Mouse (Mus musculus) 3T3-L1 (cell line): ENCODE data around the gene Ttll6.
"Not testable (repeated sequence)": the region's sequence is repeated elsewhere in the genome, so short reads cannot be mapped to it uniquely, and the experiment has no call there.

ENCODE experiments used
- DNase-seq: peaks from one replicate; pipeline ENCODE4 v3.0.0-alpha.2; 2015; ENCODE audit warnings: low read depth, low spot score

The Ttll6 gene

GRCm38 (mm10) chr11:96133239-96133865, at the start of gene Ttll6:
TSS of gene Ttll6 (plus strand) at chr11:96133786.
- DNase-seq: peak; percentile 74

GRCm38 (mm10) chr11:96087981-96088380, 45.6 kb upstream of the Ttll6 start:
- DNase-seq: no peak

GRCm38 (mm10) chr11:96091073-96091472, 42.5 kb upstream of the Ttll6 start:
- DNase-seq: peak; percentile 77

GRCm38 (mm10) chr11:96092674-96093291, 40.8 kb upstream of the Ttll6 start:
- peak; percentile 33 for DNase-seq

- peak; percentile 77 for DNase-seq
Measured at GRCm38 (mm10) chr11:96093361-96093760, 40.2 kb upstream of the Ttll6 start.

GRCm38 (mm10) chr11:96108376-96108775, 25.2 kb upstream of the Ttll6 start:
- peak; percentile 55 for DNase-seq

GRCm38 (mm10) chr11:96110950-96111349, 22.6 kb upstream of the Ttll6 start:
- DNase-seq: not testable (repeated sequence)

- DNase-seq: no peak
Measured at GRCm38 (mm10) chr11:96111751-96112150, 21.8 kb upstream of the Ttll6 start, which contains the start of gene Calcoco2. TSS of gene Calcoco2 (minus strand) at chr11:96111964.

GRCm38 (mm10) chr11:96114077-96114476, 19.5 kb upstream of the Ttll6 start:
- DNase-seq: peak; percentile 68

- DNase-seq: no peak
Measured at GRCm38 (mm10) chr11:96115416-96115815, 18.2 kb upstream of the Ttll6 start.

- DNase-seq: no peak
Measured at GRCm38 (mm10) chr11:96116116-96116515, 17.5 kb upstream of the Ttll6 start.

- DNase-seq: not testable (repeated sequence)
Measured at GRCm38 (mm10) chr11:96116925-96117324, 16.7 kb upstream of the Ttll6 start.

GRCm38 (mm10) chr11:96119401-96119800, 14.2 kb upstream of the Ttll6 start:
- no peak for DNase-seq

- DNase-seq: peak; percentile 64
Measured at GRCm38 (mm10) chr11:96122806-96123205, 10.8 kb upstream of the Ttll6 start.

- DNase-seq: no peak
Measured at GRCm38 (mm10) chr11:96124052-96124914, 9.3 kb upstream of the Ttll6 start.

GRCm38 (mm10) chr11:96130606-96131005, 3.0 kb upstream of the Ttll6 start:
- peak; percentile 64 for DNase-seq

GRCm38 (mm10) chr11:96135847-96136246, 2.3 kb downstream of the Ttll6 start:
- DNase-seq: no peak

- DNase-seq: peak; percentile 95
Measured at GRCm38 (mm10) chr11:96140726-96141175, 7.2 kb downstream of the Ttll6 start.

GRCm38 (mm10) chr11:96143766-96144165, 10.2 kb downstream of the Ttll6 start:
- DNase-seq: peak; percentile 66

- peak; percentile 86 for DNase-seq
Measured at GRCm38 (mm10) chr11:96145622-96146270, 12.2 kb downstream of the Ttll6 start.

- DNase-seq: no peak
Measured at GRCm38 (mm10) chr11:96147471-96147870, 13.9 kb downstream of the Ttll6 start.

GRCm38 (mm10) chr11:96164769-96165168, 31.2 kb downstream of the Ttll6 start:
- DNase-seq: no peak
